Mouse (Mus musculus) embryo, embryonic 11.5 days (tissue): ENCODE results near the gene Eef1b2.
"Not testable (repeated sequence)": the region's sequence is repeated elsewhere in the genome, so short reads cannot be mapped to it uniquely, and the experiment has no call there.

Experiments used
- DNase-seq: peaks from one replicate; pipeline ENCODE4 v3.0.0-alpha.2; 2012; ENCODE audit warnings: low read depth, low spot score

The Eef1b2 gene

GRCm38 (mm10) chr1:63176604-63177421 lies at the start of gene Eef1b2, which contains the start of gene Ndufs1:
TSS of gene Eef1b2 (plus strand) at chr1:63176825.
TSS of gene Ndufs1 (minus strand) at chr1:63176833.
- peak; percentile 96 for DNase-seq

GRCm38 (mm10) chr1:63129273-63129672 lies 47.4 kb upstream of the Eef1b2 start:
- DNase-seq = no peak

GRCm38 (mm10) chr1:63129857-63130690 lies 46.6 kb upstream of the Eef1b2 start:
- DNase-seq = no peak

GRCm38 (mm10) chr1:63130883-63131282 lies 45.7 kb upstream of the Eef1b2 start:
- no peak for DNase-seq

GRCm38 (mm10) chr1:63131766-63132165 lies 44.9 kb upstream of the Eef1b2 start:
- DNase-seq = no peak

- DNase-seq = no peak
Measured at GRCm38 (mm10) chr1:63134530-63134929, 42.1 kb upstream of the Eef1b2 start.

GRCm38 (mm10) chr1:63137971-63138370 lies 38.7 kb upstream of the Eef1b2 start:
- no peak for DNase-seq

GRCm38 (mm10) chr1:63138586-63138985 lies 38.0 kb upstream of the Eef1b2 start:
- not testable (repeated sequence) for DNase-seq

GRCm38 (mm10) chr1:63140231-63140630 lies 36.4 kb upstream of the Eef1b2 start:
- no peak for DNase-seq

- no peak for DNase-seq
Measured at GRCm38 (mm10) chr1:63168638-63169037, 8.0 kb upstream of the Eef1b2 start.

GRCm38 (mm10) chr1:63175853-63176252 lies 772 bp upstream of the Eef1b2 start:
- DNase-seq = no peak

- DNase-seq = no peak
Measured at GRCm38 (mm10) chr1:63176259-63176603, 394 bp upstream of the Eef1b2 start.

GRCm38 (mm10) chr1:63178308-63178707 lies 1.7 kb downstream of the Eef1b2 start:
- no peak for DNase-seq

- no peak for DNase-seq
Measured at GRCm38 (mm10) chr1:63180122-63180521, 3.5 kb downstream of the Eef1b2 start.

GRCm38 (mm10) chr1:63180575-63180974 lies 4.0 kb downstream of the Eef1b2 start:
- not testable (repeated sequence) for DNase-seq

GRCm38 (mm10) chr1:63181019-63181418 lies 4.4 kb downstream of the Eef1b2 start:
- DNase-seq = peak; percentile 95

GRCm38 (mm10) chr1:63181480-63181879 lies 4.9 kb downstream of the Eef1b2 start:
- no peak for DNase-seq

GRCm38 (mm10) chr1:63182212-63182611 lies 5.6 kb downstream of the Eef1b2 start:
- DNase-seq = no peak

GRCm38 (mm10) chr1:63182636-63183270 lies 6.1 kb downstream of the Eef1b2 start:
- no peak for DNase-seq

GRCm38 (mm10) chr1:63185430-63185829 lies 8.8 kb downstream of the Eef1b2 start:
- DNase-seq = not testable (repeated sequence)

- no peak for DNase-seq
Measured at GRCm38 (mm10) chr1:63188536-63188935, 11.9 kb downstream of the Eef1b2 start.

GRCm38 (mm10) chr1:63190851-63191250 lies 14.2 kb downstream of the Eef1b2 start:
- no peak for DNase-seq
